Mouse (Mus musculus) brain, adult 2 months (tissue): ENCODE measurements around the gene Rab8b.
"Not testable (repeated sequence)": the region's sequence is repeated elsewhere in the genome, so short reads cannot be mapped to it uniquely, and the experiment has no call there.

Experiments
- DNase-seq: peaks from one replicate; pipeline ENCODE4 v3.0.0; 2011; ENCODE audit warnings: low read depth, low spot score

Rab8b gene

DNA sequence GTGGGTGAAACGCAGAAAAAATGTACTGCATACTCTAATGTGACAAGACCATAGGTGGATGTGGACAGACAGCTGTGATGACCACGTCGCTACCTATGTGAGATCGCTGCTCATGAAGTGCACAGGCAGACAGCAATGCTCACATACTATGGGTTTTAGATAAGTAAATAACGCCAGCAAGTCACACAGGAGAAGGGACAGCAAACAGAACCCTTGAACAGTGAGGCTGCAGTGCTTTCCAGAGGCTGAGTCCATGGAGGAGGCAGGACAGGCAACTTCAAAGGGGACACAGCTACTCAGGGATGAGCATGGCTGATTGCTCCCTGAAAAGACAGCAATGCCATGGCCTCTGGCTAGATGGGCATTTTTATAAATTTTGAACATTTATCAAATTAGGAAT lies 72.7 kb downstream of the Rab8b start:
- DNase-seq: no peak

DNA sequence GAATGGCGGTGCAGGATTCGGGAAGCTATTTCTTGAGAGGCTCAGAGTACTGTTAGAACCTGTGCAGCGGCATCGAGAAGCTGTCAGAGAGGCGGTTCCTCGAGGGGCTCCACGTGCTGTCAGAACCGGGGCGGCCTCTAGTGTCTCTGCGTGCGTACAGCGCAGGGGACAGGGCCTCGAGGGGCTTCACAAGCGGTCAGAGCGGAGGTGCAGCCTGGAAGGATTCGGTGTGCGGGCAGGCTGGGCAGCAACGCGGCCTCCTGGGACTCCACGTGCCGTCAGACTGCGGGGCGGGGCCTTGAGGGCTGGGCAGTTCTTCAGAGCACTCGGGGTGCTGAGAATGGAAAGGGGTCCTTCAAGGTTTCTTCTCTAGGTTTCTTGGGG lies 84.4 kb downstream of the Rab8b start:
- DNase-seq: no peak

DNA sequence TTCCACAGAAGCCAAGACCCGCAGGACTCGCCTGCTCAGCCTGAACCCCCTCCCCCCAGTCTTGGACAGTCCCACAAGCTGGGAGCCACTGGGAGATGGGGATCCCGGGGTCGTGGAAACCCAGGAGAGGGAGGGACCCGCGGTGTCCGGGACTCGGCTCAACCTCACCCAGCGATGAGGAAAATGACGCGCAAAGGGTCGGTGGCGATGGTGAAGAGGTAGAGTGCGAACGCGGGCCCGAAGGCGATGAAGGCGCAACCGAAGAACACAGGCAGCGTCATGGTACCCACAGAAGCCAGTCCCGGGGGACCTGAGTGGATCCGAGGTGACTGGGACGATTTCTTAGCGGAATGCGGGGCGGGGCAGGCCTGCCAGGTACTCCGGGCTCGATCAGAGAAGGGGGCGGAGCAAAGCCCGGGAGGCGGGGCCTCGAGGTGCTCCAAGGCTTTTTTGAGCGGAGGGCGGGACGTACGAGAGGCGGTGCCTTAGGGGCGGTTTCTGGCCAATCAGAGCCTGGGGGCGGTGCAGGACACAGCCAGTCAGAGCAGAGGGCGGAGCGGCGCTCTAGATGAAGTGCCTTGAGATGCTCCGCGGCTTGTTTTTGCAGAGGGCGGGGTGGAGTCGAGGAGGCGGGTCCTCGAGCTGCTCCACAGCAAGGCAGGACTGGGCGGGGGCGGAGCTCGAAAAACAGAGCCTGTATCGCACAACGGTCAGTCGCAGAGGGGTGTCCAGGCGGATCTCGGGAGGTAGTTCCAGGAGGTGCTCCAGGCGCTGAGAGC lies 85.0 kb downstream of the Rab8b start, which contains the start of gene Aph1c:
Aph1c (minus strand) TSS at position 409 of the 779 bp plus-strand sequence.
- DNase-seq: peak; percentile 100

DNA sequence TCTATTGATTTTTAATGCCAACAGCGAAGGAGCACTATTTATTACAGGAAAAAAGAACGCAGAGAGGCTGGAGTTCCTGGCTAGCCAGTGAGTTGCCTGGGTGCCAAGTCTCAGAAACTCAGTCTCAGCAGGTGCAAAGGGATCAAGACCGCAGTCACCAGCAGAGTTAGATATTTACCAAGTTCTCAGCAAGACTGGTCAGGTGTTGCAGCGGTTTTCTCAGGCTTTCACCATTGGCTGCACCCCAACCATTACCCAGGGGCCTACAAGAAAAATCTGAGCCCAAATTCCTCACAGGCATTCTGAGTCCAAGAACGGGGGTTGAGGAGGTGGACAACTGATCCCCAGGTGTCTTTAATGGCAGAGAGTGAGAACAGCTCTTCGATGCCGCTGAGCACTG lies 85.6 kb downstream of the Rab8b start:
- peak; percentile 39 for DNase-seq

DNA sequence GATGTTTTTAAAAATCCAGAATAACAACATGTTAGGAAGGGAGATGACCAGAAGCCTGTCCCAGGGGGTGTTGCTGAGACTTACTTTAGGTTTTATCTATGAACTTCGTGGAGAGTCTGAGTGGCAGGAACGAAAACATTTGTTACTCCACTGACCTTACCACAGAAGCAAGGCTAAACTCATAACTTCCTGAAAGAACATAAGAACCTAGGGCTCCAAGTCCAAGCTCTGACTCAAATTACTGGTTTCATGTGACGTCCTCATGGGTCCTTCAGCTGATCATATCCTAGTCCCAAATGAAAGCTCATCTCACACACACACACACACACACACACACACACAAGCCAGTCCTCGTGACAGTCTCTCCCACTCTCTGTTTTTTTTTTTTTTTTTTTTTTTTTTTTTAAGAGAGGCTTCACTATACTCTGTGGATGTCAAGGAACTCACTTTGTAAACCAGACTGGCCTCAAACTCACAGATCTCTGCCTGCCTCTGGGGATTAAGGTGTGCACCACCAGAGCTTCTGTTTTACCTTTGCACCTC lies 87.0 kb downstream of the Rab8b start:
- no peak for DNase-seq

DNA sequence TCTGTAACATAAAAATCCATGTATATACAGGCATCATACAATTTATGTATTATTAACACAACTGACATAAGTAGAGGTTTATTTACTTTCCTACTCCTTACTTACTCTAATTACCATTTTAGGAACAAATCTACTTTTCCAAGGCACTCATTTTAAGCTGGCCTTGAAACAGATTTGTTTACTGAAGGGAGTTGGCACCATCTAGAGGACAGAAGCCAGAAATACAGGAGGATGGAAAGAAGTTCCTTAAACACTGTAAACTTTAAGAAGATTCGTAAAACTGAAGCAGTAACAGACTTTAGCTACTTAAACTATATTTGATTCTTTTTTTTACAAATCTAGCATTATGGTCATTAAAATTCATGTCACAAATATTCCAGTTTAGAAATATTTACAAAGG lies 93.5 kb downstream of the Rab8b start:
- DNase-seq: peak; percentile 88

DNA sequence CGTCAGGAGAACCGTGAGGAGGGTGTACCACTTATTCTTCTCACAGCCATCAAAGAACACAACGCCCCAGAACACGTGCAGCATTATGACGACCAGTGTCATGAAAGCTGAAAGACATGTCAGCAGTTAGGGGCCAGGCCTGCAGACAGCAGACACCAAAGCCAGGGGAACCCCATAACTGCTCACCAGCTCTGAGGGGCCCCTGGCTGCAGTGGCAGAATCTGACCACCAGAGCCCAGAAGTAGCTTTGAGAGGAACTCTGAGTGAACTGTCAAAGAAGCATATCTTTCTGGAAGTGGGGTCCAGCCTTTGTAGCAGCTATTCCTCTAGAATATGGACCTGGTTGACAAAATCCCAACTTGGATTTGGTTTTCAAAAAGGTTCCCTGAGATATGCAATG lies 97.2 kb downstream of the Rab8b start:
- not testable (repeated sequence) for DNase-seq

DNA sequence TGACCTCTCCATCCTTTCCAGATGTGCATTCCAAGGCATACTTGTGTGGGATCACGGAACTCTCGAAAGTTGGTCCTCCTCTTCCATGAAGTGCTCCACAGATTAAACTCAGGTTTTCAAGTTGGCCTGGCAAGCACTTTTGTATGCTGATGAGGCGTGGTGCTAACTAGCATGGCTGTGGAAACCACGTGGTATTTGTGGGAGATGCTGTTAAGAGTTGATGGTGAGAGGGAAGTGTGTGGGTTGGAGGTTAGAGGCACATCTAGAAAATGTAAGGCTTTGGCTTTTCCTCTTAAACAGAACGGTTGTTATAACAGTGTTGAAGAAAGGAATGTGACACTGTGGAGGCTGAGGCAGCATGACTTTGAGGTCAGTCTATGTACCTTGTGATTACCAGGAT lies 98.5 kb downstream of the Rab8b start:
- peak; percentile 16 for DNase-seq

DNA sequence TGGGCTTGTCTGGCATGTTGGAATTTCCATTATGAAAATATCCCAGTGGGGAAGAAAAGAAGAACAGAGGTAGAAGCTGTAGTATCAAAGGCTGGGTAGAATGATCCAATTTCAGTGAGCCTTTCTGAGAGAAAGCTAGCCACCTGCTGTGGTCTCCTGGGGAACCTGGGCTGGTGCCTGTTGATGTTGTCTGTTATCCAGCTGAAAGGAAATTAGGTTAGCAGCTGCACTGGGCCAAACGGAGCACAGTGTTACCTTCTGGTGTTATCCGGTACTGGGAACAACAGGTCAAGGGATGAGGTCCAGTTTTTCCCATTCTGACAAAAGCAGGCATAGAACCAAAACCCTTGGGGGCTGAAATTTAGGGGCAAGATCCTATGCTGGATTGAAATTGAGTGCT lies 106.1 kb downstream of the Rab8b start:
- peak; percentile 18 for DNase-seq

DNA sequence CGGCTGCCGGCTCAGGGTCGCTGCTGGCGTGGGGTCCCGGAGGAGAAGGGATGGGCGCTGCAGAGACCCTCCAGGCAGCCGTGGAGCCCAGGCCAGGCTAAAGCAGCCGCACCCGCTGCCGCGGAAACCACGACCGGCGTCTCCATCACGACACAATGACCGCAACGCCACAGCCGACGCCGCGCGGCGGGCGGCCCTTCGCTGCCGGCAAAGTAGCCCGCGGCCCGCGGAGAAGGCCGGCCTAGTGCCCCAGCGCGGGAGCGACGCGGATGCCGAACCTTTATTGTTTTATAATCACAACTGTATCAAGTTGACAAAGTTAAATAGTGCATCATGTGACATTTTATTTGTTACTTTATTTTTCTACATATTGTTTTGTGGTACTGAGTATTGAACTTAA lies 113.5 kb downstream of the Rab8b start:
- not testable (repeated sequence) for DNase-seq

DNA sequence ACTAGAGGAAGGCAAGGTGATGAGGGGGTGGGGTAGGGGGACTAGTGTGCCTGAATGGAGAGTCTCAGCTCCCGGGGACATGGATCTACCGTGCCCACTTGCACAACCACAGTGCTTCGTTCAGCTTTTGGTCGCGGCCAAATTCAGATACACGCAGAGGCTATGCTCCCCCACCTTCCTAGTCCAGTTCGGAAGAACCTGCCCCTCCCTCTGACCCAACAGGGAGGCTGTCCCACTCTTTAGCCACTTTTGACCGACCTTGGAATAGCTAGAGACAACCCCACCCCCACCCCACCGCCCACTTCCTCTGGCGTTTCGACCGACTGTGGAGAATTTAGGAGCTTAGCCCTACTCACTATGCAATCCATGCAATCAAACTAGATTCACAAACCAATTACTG lies 117.5 kb downstream of the Rab8b start:
- DNase-seq: no peak

DNA sequence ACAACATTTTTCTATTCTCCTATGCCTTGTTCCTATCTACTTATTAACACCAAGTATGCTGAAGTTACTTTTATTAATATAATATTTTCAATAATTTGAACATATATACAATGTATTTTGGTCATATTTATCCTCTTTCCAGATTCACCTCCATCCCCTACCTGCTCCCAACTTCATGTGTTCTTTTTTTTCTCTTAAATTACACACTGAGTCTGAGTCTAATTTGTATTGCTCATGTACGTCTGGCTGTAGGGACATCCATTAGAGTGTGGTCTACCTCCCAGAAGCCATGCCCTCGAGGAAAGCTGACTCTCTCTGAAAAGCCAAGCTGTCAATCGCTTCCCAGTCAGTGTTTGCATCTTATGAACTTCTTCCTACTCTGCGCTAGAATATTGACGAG lies 122.7 kb downstream of the Rab8b start, which contains the start of gene Gm10647:
Gm10647 (plus strand) TSS at position 301 of the 400 bp plus-strand sequence.
- DNase-seq: no peak

DNA sequence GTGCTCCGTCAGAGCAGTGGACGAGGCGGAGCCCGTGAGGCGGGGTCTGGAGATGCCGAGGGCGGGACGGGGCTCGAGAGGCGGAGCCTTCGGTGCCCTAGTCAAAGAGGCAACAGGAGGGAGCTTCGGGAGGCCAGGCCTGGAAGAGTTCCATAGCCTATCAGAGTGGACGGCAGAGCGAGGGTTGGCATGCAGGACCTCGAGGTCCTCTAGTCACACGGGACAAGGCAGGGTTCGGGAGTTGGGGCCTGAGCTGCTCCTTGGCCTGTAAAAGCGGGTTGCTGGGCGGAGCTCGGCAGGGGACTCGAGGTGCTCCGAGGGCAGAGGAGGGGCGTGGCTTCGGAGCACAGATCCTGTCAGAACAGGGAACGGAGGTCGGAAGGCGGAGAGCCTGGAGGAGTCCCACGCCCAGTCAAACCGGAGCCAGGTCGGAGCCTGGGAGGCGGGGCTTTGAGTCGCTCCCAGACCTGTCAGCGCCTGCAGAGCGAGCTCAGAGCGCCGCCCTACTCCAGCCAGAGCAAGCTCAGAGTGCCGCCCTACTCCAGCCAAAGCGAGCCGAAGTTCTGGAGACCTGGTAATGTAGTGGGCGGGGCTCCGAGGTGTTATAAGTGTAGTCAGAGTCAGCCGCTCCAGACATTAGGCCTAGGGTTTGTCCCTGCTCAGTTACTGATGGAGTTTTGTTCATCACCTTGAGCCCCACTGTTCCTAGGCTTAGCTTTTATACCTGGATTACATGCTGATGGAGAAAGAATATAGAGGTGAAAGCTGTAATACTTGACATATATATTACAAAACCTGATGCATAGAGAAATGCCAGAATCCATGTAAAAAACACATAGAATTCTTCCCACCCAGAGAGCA lies 123.8 kb downstream of the Rab8b start, which contains the start of gene Aph1b:
Aph1b (minus strand) TSS at position 27 of the 861 bp plus-strand sequence.
- peak; percentile 99 for DNase-seq

DNA sequence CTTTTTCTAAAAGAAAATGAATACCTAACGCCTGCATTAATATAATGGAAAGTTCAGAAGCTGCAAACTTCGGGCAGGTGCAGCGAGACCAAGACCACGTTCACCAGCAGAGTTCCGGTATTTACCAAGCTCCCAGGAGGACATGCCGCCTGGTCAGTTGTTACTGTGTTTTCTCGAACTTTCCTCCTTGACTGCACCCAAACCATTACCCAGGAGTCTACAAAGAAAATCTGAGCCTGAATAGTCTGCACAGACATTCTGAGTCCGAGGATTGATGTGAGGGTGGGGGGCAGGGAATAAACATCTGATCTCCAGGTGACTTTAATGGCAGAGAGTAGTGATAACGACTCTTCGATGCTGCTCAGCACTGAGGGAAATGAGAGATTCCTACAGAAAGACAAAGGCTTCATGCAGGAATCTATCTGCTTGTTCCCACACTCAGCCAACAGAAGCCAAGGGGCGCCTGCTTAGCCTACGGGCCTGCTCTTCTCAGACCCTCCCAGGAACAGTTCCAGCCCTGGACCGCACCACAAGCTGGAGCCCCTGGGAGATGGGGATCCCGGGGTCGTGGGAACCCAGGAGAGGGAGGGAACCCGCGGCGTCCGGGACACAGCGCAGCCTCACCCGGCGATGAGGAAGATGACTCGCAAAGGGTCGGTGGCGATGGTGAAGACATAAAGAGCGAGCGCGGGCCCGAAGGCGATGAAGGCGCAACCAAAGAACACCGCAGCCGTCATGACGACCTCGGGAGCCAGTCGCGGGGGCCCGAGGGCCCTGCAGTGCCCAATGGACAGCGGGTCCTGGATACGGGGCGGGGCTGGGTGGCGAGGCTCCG lies 124.6 kb downstream of the Rab8b start:
- DNase-seq: no peak
